Mouse (Mus musculus): Measurements from ENCODE around the gene Dcpp2.
"Not testable (repeated sequence)": the region's sequence is repeated elsewhere in the genome, so short reads cannot be mapped to it uniquely, and the experiment has no call there.

The Dcpp2 gene

DNA sequence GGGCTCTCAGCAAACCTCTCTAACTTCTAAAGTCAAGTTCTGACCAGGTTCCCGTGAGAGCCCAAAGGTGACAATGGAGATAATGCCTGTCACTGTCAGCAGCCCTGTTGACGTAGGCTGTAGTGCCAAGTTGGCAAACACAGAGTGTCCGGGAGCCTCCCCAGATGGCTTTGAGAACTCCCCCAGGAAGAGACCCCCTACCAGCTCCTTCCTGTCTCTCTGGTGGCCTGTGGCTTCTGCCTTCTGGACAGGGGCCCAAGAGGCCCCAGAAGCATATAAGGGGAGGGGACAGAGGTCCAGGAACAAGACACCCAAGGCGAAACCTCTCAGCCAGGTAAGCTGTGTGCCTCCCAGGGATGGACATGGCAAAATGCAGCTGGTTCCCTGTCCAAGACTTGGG lies at the start of gene Dcpp2, which contains the start of gene Dcpp1:
Gene Dcpp2, plus strand, starts transcription at position 305 of the 400 bp plus-strand sequence.
Gene Dcpp1, plus strand, starts transcription at position 301 of the 400 bp plus-strand sequence.
- not testable (repeated sequence) for DNase-seq

DNA sequence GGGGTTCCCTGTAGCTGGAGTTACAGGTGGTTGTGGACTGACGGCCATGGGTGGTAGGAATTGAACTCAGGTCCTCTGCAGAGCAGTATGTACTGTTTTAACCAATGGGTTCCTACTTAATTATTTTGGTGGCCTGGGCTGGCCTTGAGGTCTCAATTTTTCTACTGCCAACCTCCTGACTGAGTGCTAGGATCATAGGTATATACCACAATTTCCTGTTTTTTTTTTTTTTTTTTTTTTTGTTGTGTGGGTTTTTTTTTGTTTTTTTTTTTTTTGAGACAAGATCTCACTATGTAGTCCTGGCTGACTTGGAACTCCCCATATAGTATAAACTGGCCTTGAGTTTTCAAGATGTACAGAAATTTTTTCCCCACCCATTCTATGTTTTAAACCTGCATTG lies 49.5 kb upstream of the Dcpp2 start:
- DNase-seq = no peak

DNA sequence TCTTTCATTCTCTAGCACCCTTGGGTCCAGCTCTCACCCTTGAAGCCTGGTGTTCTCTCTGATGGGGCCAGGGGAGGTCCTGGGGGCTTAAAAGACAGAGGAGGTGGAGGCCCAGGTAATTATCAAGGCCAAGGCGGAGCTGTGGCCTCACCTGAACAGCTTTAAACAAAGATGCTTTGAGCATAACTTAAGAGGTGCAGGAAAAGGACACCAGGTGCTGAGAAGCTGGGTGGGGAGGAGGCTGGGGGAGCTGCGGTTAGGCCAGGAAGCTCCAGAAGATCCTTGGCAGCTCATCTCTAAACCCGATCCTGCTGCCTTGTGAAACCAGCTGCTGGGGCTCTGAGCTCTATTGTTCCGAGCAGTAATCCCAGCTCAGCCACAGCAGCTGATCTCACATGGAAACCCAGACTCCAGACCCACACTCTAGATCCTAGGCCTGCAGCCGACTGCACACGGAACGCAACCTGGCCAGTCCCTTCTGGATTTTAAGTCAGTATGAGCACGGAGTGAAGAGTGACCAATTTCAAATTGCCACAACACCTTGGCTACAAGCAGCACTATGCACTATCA lies 44.6 kb upstream of the Dcpp2 start, which contains the start of gene Prss33:
Gene Prss33, minus strand, starts transcription at position 51 of the 570 bp plus-strand sequence.
- DNase-seq = no peak

DNA sequence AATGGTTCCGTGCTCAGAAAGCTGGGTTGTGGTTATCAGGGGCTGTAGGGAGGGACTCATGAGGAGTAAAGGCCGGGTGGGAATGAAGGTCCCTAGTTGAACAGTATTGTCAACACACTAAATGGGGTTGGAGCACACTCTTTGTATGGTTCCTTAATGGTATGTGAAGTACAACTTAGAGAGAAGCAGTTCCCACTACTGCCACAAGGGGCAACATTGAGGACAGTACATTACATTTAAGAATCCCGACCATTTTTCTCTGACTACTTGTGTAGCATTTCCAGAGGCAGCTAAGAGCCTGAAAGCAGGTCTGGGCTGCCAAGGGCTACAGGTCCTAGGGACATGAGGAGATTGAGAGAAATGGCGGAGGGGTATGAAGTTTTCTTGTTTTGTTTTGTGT lies 39.5 kb upstream of the Dcpp2 start:
- peak; percentile 80 for DNase-seq

DNA sequence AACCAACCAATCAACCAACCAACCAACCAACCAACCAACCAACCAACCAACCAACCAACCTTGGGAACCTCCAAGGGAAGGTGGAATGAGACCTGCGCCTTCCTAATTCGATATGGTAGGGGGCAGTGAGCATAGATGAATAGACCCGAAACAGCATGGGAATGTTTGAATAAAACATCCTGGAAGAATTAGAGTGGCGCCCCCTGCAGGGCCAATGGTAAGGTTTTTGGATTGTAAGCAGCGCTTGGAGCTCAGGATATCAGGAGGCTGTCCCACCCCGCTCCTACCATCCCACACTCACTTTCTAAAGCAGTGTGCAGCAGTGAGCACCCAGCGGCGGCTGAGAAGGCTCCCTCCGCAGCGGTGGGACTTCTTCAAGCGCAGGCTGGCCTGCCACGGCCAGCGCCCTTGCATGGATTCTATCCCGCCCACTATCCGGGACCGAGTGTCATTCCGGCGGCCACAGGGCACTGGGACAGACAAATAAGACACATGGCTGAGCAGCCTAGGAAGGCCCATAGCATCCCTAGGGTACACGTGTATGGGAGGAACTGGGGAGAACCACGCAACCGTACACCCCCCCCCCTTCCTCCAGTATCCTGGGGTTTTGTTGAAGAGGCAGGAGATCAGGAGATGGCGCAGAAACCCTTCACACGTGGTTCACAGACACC lies 37.4 kb upstream of the Dcpp2 start:
- DNase-seq = peak; percentile 30

DNA sequence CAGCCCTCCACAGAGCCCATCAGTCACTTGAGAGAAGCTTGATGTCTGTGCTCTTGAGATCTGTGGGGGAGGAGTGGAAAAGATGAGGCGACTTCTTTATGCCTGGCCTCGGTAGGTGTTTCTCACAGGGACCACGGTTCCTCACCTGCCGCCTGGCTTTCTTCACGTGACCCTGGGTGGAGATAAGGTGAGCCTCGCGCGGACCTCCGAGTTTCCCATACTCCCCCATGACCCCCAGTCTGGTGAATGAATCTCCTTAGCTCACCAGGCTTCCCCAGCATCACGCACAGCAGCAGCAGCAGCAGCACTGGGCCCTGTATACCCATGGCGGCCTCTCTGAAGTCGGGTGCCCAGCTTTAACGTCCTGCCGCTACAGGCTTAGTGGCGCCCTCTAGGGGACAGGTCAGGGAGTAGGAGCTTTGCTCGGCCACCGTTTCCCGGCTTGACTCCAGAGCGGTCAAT lies 36.8 kb upstream of the Dcpp2 start, which contains the start of the genes Prss32 and Prss41:
Gene Prss32, plus strand, starts transcription at position 44 of the 462 bp plus-strand sequence.
Gene Prss41, minus strand, starts transcription at position 361 of the 462 bp plus-strand sequence.
- peak; percentile 73 for DNase-seq

DNA sequence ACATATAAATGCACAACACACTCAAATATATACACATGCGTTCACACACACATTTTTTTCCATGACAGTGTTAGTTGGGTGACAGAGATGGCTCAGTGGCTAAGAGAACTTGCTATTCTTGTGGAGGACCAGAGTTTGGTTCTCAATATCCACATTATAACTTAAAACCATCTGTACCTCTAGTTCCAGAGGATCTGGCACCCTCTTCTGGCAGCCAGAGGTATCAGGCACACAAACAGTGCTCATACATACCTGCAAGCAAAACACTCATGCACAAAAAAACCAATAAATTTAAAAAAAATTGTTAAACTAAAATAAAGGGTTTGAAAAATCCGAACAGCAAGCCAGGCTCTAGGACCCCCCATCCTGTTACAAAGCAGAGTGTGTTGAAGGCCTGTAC lies 30.7 kb upstream of the Dcpp2 start:
- no peak for DNase-seq

DNA sequence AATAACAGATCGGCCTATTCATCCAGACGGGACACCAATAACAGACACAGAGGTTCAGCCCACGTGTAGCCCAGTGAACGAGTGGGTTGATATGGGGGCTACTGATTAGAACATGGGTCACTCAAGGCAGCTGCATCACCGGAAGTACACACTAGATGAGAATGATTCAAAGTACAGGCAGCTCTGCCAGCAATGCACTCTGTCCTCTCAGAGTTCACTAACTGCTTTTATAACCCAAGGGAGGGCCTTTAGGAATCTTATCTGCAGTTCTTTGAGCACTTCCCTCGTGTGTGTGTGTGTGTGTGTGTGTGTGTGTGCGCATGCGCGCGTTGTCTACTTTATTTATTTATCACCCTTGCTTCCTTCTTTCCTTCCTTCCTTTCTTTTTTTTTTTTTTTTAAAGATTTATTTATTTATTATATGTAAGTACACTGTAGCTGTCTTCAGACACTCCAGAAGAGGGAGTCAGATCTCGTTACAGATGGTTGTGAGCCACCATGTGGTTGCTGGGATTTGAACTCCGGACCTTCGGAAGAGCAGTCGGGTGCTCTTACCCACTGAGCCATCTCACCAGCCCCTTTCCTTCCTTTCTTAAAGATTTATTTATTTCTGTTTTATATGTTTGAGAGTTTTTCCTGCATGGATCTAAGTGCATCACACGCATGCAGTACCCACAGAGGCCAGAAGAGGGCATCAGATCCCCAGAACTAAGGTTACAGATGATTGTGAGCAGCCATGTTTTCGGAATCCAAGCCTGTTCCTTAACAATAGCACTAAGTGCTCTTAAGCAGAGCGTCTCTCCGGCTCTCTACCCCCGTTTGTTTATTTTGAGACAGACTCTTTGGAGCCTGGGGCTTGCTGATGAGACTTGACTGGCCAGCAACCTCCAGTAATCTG lies 29.6 kb upstream of the Dcpp2 start:
- DNase-seq = peak; percentile 78

DNA sequence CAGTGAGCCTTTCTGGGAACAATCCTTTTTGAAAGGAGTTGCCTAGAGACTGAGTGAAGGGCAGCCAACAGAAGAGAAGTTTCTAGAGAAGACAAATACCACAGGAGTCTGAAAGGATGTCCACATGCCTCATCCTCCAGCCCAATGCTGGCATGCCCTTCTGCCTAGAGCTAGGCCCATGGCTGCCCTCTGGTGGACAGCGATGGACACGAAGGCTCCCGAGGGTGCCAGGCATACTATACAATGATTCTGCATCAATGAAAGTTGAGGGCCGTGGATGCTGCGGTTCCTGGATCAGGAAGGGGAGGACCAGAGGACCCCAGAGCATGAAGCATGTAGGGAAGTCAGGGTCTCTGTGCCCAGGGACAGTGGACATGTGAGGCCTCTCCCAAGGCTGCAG lies 27.4 kb upstream of the Dcpp2 start:
- DNase-seq = peak; percentile 66

DNA sequence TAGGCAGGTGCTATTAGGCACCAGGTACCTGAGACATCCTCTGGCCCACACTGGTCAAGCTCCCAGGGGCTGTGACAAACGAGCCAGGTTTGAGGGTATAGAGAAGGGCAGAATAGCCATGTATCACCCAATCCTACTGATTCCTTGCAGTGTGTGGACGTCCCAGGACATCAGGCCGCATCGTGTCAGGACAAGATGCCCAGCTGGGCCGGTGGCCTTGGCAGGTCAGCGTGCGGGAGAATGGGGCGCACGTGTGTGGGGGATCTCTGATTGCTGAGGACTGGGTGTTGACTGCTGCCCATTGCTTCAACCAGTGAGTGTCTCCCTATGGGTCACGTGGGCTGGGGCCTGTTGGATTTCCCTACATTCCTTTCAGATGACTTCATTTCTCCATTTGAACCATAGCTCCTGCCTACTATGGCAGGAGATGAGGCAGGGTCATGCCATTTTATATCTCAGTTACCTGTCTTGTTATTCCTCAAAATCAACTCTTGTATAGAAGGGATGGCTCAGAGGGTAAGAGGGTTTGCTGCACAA lies 26.4 kb upstream of the Dcpp2 start:
- no peak for DNase-seq

DNA sequence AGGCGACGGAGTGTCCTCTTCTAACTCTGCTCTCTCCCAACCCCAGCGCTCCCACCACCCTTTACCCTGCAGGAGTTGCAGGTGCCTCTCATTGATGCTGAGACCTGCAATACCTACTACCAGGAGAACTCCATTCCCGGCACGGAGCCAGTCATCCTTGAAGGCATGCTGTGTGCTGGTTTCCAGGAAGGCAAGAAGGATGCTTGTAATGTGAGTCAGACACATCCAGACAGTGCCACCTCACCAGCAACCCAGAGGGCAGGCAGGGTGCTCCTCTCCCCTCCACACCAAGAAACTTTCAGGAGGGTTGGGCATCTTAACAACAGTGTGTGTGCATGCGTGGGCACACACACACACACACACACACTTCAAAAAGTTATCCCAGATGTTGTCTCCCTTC lies 23.5 kb upstream of the Dcpp2 start:
- no peak for DNase-seq

DNA sequence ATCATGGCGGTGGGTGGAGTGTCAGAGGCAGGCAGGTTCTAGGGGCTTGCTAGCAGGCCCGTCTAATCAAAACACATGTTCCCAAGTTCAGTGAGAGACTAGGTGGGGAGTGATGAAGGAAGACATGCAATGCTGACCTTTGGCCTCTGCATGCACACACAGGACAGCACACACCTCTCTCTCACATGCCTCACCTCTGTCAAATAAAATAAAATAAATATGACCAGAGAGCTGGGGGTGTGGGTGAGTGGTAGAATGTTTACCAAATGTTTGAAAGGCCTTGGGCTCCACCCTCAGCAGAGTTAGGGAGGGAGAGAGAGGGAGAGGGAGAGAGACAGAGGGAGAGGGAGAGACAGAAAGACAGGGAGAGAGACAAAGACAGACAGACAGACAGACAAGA lies 22.8 kb upstream of the Dcpp2 start:
- no peak for DNase-seq

DNA sequence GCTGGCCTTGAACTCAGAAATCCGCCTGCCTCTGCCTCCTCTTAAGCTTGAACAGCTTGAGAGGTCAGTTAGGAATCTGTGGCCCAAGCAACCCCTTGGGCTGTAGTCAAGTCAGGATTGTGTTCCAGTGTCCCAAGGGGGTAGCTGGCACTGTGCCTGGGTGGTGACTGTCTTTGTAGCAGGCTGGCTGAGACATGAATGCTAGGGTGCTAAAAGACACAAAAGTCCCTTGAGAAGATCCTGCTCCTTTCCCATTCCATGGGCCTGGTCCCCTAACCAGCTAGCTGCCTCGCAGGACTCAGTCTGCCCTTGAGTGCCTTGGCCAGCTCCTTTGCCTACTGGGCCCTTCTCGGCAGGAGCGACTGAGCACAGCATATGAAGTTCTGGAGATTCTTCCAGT lies 17.8 kb upstream of the Dcpp2 start:
- DNase-seq = no peak

DNA sequence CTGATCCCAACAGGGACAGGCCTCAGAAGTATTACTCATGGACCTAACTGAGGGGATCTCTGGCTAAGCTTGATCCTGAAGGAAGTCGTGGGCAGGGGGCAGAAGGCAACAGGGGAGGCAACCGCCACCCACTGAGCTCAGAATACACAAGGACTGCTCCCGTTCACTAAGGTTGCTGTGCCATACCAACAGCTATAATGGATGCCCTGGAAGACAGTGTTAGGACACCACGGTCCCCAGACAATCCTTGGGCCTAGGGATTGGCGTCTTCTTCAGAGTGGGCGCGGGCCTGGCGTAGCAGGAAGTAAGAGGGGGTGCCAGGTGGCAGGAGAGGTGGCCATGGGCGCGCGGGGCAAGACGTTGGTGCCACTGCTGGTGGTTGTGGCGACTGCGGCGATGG lies 12.9 kb upstream of the Dcpp2 start, which contains the start of gene Prss21:
Gene Prss21, plus strand, starts transcription at position 301 of the 400 bp plus-strand sequence.
- DNase-seq = no peak

DNA sequence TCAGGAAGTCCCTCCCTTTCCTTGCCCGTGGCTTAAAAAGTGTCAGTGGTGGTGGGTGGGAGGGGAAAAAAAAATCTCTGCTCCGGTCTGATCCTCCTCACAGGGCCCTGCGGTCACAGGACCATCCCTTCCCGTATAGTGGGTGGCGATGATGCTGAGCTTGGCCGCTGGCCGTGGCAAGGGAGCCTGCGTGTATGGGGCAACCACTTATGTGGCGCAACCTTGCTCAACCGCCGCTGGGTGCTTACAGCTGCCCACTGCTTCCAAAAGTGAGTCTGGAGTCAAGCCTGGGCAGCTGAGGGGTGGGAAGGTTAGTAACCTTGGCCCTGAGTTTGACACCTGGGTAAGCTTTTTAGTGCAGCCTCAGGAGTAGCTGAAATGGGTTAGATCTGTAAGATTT lies 12.2 kb upstream of the Dcpp2 start:
- no peak for DNase-seq

DNA sequence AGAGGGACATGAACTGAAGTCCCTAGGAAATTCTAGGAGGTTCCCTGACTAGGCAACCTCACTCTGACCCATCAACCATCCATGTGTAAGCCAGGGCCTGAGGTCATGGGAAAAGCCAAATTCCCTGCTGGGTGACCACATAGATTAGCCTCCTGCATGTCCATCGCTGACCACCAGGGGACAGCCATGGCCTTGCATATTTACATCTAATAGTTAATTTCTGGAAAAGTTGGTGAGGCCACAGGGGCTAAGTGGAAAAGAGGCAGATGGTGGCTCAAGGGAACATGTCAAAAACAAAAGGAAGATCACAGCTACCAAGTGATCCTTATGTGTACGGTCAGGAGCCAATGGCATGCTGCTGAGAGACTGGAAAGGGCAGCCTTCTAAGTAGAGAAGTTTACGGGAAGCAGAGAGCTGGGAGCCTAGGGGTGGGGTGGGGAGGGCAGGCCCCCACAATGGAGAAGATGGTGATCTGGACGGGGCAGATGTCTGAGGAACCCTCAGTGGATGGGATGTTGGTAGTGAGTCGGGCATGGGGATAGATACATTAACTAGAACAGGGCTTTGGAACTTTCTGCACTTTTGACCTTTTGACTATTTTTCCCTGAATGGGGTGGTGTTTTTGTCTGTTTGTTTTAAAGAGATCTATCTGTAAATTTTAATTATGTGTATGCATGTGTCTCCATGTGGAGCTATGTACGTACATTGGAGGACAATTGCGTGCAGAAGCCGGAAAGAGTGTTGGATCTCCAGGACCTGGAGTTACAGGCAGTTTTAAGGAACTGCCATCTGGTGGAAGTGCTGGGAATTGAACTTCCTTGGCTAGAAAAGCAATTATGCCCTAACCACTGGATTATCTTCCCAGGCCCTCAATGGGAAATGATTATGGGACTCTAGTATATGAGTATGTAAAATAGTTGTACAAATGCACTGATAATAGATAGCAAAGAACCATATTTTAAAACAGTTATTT lies 6.5 kb upstream of the Dcpp2 start:
- peak; percentile 70 for DNase-seq

DNA sequence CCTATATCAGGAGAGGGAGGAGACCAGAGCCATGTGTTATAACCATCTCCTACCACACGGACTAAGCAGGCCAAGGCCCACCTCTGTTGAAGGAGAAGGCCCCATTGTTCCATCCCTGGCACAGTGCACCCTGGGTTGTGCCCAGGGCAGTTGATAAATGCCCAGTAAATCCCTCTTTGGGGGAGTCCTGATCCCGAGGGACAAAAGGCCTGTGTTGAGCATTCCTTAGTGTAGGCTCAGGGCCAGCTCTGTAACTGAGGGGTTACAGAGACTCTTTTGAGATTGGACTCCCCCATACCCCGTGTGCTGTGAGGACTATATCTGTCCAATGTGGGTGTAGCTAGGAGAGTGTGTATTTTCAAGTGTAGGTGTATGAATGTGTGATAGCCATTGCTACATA lies 3.9 kb upstream of the Dcpp2 start:
- no peak for DNase-seq

DNA sequence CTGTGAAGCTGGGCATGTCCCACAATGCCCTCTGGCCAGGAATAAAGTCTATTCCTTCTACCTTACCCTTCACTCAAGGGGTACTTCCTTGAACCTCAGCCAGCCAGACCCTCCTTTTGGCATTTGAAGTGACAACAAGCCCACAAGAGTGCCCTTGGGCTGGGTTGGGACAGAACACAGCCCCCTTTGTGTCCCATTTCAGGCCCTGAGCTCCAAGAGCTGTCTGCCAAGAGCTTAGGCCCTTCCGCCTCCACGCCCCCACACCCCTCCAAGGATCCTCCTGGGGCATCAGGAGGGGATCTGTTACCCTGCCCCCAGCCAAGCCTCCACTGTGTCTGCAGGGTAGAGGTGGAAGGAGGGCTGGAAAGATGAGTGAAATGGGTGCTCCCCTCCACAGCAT lies 3.5 kb upstream of the Dcpp2 start:
- no peak for DNase-seq

DNA sequence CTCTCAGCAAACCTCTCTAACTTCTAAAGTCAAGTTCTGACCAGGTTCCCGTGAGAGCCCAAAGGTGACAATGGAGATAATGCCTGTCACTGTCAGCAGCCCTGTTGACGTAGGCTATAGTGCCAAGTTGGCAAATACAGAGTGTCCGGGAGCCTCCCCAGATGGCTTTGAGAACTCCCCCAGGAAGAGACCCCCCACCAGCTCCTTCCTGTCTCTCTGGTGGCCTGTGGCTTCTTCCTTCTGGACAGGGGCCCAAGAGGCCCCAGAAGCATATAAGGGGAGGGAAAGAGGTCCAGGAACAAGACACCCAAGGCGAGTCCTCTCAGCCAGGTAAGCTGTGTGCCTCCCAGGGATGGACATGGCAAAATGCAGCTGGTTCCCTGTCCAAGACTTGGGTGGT lies 36.5 kb downstream of the Dcpp2 start, which contains the start of gene Dcpp3:
Gene Dcpp3, plus strand, starts transcription at position 301 of the 400 bp plus-strand sequence.
- not testable (repeated sequence) for DNase-seq

DNA sequence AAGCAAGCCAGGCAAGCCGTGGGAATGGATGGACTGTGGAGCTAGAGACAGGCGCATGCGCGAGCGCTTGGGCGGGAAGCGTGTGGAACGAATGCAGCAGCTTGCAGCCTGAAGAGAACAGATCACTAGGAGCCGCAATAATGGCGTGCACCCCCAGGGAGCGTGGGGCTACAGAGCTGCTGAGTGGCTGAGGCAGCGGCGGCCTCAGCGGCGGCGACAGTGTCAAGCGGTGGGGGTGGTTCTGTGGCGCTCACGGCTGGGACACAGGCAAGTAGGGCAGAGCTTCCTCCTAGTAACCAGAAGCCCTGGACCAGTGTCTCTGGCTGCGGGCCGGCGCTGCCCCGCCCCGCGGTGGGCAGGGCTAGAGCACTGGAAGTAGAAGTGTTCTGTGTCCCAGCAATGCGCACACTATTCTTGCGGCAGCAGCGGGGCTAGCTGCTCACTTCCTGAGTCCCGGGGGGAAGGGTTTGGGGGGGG lies 43.9 kb downstream of the Dcpp2 start:
- DNase-seq = peak; percentile 88

DNA sequence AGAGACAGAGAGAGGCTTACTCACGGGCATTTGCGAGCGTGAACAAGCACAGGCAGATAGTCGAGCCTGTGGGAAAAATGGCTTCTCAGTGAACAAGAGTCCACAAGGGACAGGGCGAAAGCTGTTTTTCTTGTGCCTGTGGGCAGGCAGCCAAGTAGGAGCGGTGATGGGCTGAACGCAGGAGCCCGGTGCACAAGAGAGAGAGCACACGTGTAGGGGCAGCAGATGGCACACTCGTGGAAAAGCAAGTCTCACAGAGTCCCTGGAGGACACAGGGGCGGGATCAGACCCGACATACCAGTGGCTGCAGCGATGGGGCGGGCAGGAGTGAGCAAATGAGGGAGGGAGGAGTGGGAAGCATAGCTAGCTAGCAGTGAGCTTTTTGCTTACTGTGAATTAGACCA lies 44.4 kb downstream of the Dcpp2 start:
- DNase-seq = peak; percentile 56

Data from lung, postnatal 14 days (tissue).